Mouse (Mus musculus): Measurements from ENCODE around the gene Rnf207.

DNA sequence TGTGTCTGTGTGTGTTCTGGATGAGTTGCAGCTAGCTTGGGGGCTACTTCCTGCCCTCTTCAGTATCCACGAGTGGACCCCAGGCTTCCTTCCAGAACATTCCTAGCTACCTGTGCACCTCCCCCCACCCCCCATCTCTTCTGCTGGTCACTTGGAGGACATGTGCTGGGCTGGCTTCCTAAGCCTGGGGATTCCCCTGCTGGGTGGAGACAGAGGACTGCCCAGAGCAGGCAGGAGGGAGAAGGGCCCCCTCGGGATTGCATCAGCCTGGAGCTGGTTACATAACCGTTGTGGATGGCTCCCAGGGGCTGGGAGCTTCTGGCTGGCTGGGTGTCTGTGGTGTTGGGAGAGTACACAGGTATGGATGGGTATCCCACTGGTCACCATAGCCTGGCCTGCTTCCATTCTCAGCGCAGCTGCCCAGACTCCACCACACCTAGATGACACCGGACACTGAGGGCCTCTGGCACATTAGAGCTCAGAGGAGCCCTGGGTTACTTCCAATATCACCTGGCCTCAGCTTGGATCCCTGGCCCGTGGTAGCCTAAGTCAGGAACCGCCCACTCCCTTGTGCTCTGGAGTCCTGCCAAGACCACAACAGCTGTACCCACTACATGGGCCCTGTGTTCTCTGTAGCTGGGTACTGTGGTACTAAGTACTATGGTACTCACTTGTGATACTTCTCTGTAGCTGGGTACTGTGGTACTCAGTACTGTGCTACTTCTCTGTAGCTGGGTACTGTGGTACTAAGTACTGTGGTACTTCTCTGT, 26.5 kb upstream of the Rnf207 start:
- TF ChIP-seq ZC3H11A (IDR thresholded peaks at IDR 0.05; ENCODE audit: low read depth, low read length) (no peak), CHD2 (IDR thresholded peaks at IDR 0.05; ENCODE audit: low read length) (no peak), CTCF (conservative IDR thresholded peaks at IDR 0.05 in 1 of 2, IDR thresholded peaks at IDR 0.05 in 1 of 2; ENCODE audit: low read depth in 2 of 2, low read length in 2 of 2) (no peak), MAX (IDR thresholded peaks at IDR 0.05; ENCODE audit: low read length) (no peak)
